Mouse (Mus musculus): ENCODE results near the gene Gm21820. TPM values are rescaled to one million over a fixed set of nuclear protein-coding genes. Genes with fewer than 3 reads are reported as not detected.
"Not testable (repeated sequence)": the region's sequence is repeated elsewhere in the genome, so short reads cannot be mapped to it uniquely, and the experiment has no call there.

Gene Gm21820
- not detected in 2 replicates for polyA plus RNA-seq (2014; fragmentation: Nextera tagmentation; extraction: Ambion mirVana)

DNA sequence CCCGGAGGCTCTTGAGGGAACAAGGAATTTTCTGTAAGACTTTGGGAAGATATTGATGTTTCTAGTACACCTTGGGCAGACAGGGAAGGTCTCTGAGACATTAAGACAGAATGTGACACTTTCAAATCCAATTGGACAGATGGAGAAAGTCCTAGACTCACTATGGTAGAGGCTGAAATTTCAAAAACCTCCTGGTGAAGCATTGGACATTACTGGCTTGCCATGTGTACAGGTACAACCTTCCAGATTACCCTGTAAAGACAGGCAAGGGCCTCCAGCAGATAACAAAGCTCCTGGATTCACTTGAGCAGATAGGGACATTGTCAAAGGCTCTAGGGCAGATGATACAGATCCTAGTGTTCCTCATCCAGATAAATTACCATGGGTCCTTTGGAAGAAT, at the start of gene Gm21820:
Gm21820 (minus strand) TSS at position 101 of the 400 bp plus-strand sequence.
- not testable (repeated sequence) for H3K27ac ChIP-seq (ENCODE audit: low read depth, low read length); H3K9ac ChIP-seq (ENCODE audit: low read length); DNase-seq (ENCODE audit: low spot score, missing footprints); H3K9me3 ChIP-seq (ENCODE audit: control insufficient read depth, low read length); H3K36me3 ChIP-seq (ENCODE audit: control insufficient read depth, insufficient read depth, low read length); H3K4me1 ChIP-seq (ENCODE audit: control insufficient read depth, insufficient read depth, low read length); H3K4me2 ChIP-seq; H3K4me3 ChIP-seq (ENCODE audit: low read depth, low read length); H3K27me3 ChIP-seq (ENCODE audit: control insufficient read depth, insufficient read depth, low read length); ATAC-seq (ENCODE audit: low FRiP score)
- WGBS, result 80% methylated on average over 1 of the region's 1 CpGs

Other genes starting within 250 kb of the Gm21820 start
- gene Gm20918, start 205.5 kb downstream of the Gm21820 start, polyA plus RNA-seq (2014; fragmentation: Nextera tagmentation; extraction: Ambion mirVana), result not detected in 2 replicates

Data from midbrain, embryonic 11.5 days (tissue).